Mouse (Mus musculus): ENCODE measurements around the gene Fut8. TPM values are rescaled to one million over a fixed set of nuclear protein-coding genes. Genes with fewer than 3 reads are reported as not detected.
A peak's percentile ranks its signal among the peaks of the same experiment; 100 is the strongest.

Gene Fut8
- polyA plus RNA-seq, 1 experiment from 2014 or later, result 19.6 TPM

- Histone ChIP-seq H3K4me2 (ENCODE audit: low read depth, low read length) (peak overlapping the region; percentile 96), H3K4me3 (ENCODE audit: low read length) (peak overlapping the region; percentile 95), H3K27me3 (ENCODE audit: control insufficient read depth, insufficient read depth, low read length) (no peaks in the 10 kb centered on the region), H3K9me3 (replicated peaks; ENCODE audit: control insufficient read depth, low read length) (no peaks in the 10 kb centered on the region), H3K9ac (ENCODE audit: low read length) (peak overlapping the region; percentile 96), H3K4me1 (ENCODE audit: control insufficient read depth, insufficient read depth, low read length) (peaks cover 3% of the 10 kb centered on the region; the same call in 1 of the 2 replicates), H3K36me3 (ENCODE audit: control insufficient read depth, insufficient read depth) (no peaks in the 10 kb centered on the region), H3K27ac (ENCODE audit: low read length) (peak overlapping the region; percentile 93)
- ATAC-seq (replicated peaks; ENCODE audit: extremely low read depth, insufficient read depth, low FRiP score), result peak; percentile 98
- WGBS, result under 1% methylated on average over 89 of the region's 120 CpGs
These were observed 835 bp downstream of the Fut8 start for GRCm38 (mm10) chr12:77238531-77239389.

GRCm38 (mm10) chr12:77239390-77240061 lies 1.6 kb downstream of the Fut8 start:
- under 1% methylated on average over 29 of the region's 29 CpGs for WGBS
- Histone ChIP-seq H3K4me2 (ENCODE audit: low read depth, low read length) (peak overlapping the region; percentile 96), H3K4me3 (ENCODE audit: low read length) (peak overlapping the region; percentile 95), H3K9me3 (replicated peaks; ENCODE audit: control insufficient read depth, low read length) (no peaks in the 10 kb centered on the region), H3K9ac (ENCODE audit: low read length) (peak overlapping the region; percentile 96), H3K4me1 (ENCODE audit: control insufficient read depth, insufficient read depth, low read length) (peaks cover 3% of the 10 kb centered on the region; the same call in 1 of the 2 replicates), H3K36me3 (ENCODE audit: control insufficient read depth, insufficient read depth) (no peaks in the 10 kb centered on the region), H3K27me3 (ENCODE audit: control insufficient read depth, insufficient read depth, low read length) (no peaks in the 10 kb centered on the region), H3K27ac (ENCODE audit: low read length) (peak overlapping the region; percentile 93)
- peak; percentile 1; the same call in 1 of the 2 replicates for ATAC-seq (replicated peaks; ENCODE audit: extremely low read depth, insufficient read depth, low FRiP score)

GRCm38 (mm10) chr12:77240372-77240771 lies 2.4 kb downstream of the Fut8 start:
- Histone ChIP-seq H3K9me3 (replicated peaks; ENCODE audit: control insufficient read depth, low read length) (no peaks in the 10 kb centered on the region), H3K4me3 (ENCODE audit: low read length) (peak overlapping the region; percentile 22; the same call in 1 of the 2 replicates), H3K4me1 (ENCODE audit: control insufficient read depth, insufficient read depth, low read length) (peaks cover 3% of the 10 kb centered on the region; the same call in 1 of the 2 replicates), H3K27me3 (ENCODE audit: control insufficient read depth, insufficient read depth, low read length) (no peaks in the 10 kb centered on the region), H3K27ac (ENCODE audit: low read length) (no peak overlapping the region), H3K9ac (ENCODE audit: low read length) (no peak overlapping the region), H3K4me2 (ENCODE audit: low read depth, low read length) (peak overlapping the region; percentile 37), H3K36me3 (ENCODE audit: control insufficient read depth, insufficient read depth) (no peaks in the 10 kb centered on the region)
- 45% methylated on average over 6 of the region's 6 CpGs for WGBS
- no peak for ATAC-seq (replicated peaks; ENCODE audit: extremely low read depth, insufficient read depth, low FRiP score)

- Histone ChIP-seq H3K4me2 (ENCODE audit: low read depth, low read length) (no peak overlapping the region), H3K9ac (ENCODE audit: low read length) (no peak overlapping the region), H3K4me1 (ENCODE audit: control insufficient read depth, insufficient read depth, low read length) (peaks cover 3% of the 10 kb centered on the region; the same call in 1 of the 2 replicates), H3K36me3 (ENCODE audit: control insufficient read depth, insufficient read depth) (no peaks in the 10 kb centered on the region), H3K4me3 (ENCODE audit: low read length) (no peak overlapping the region), H3K27me3 (ENCODE audit: control insufficient read depth, insufficient read depth, low read length) (no peaks in the 10 kb centered on the region), H3K9me3 (replicated peaks; ENCODE audit: control insufficient read depth, low read length) (no peaks in the 10 kb centered on the region), H3K27ac (ENCODE audit: low read length) (no peak overlapping the region)
- ATAC-seq (replicated peaks; ENCODE audit: extremely low read depth, insufficient read depth, low FRiP score), result no peak
- 63% methylated on average over 1 of the region's 1 CpGs for whole genome bisulfite sequencing
These were observed 2.9 kb downstream of the Fut8 start for GRCm38 (mm10) chr12:77240839-77241238.

GRCm38 (mm10) chr12:77262650-77263049 lies 24.7 kb downstream of the Fut8 start:
- Histone ChIP-seq H3K9me3 (replicated peaks; ENCODE audit: control insufficient read depth, low read length) (no peaks in the 10 kb centered on the region), H3K36me3 (ENCODE audit: control insufficient read depth, insufficient read depth) (no peaks in the 10 kb centered on the region), H3K4me2 (ENCODE audit: low read depth, low read length) (no peak overlapping the region), H3K4me1 (ENCODE audit: control insufficient read depth, insufficient read depth, low read length) (no peaks in the 10 kb centered on the region), H3K27me3 (ENCODE audit: control insufficient read depth, insufficient read depth, low read length) (no peaks in the 10 kb centered on the region), H3K9ac (ENCODE audit: low read length) (no peak overlapping the region), H3K4me3 (ENCODE audit: low read length) (no peak overlapping the region), H3K27ac (ENCODE audit: low read length) (no peak overlapping the region)
- no peak for ATAC-seq (replicated peaks; ENCODE audit: extremely low read depth, insufficient read depth, low FRiP score)

- Histone ChIP-seq H3K27ac (ENCODE audit: low read length) (no peak overlapping the region), H3K9me3 (replicated peaks; ENCODE audit: control insufficient read depth, low read length) (no peaks in the 10 kb centered on the region), H3K4me1 (ENCODE audit: control insufficient read depth, insufficient read depth, low read length) (no peaks in the 10 kb centered on the region), H3K4me2 (ENCODE audit: low read depth, low read length) (no peak overlapping the region), H3K27me3 (ENCODE audit: control insufficient read depth, insufficient read depth, low read length) (no peaks in the 10 kb centered on the region), H3K4me3 (ENCODE audit: low read length) (no peak overlapping the region), H3K9ac (ENCODE audit: low read length) (no peak overlapping the region), H3K36me3 (ENCODE audit: control insufficient read depth, insufficient read depth) (no peaks in the 10 kb centered on the region)
- WGBS, result 84% methylated on average over 2 of the region's 2 CpGs
- no peak for ATAC-seq (replicated peaks; ENCODE audit: extremely low read depth, insufficient read depth, low FRiP score)
These were observed 25.9 kb downstream of the Fut8 start for GRCm38 (mm10) chr12:77263816-77264215.

GRCm38 (mm10) chr12:77270694-77271093 lies 32.8 kb downstream of the Fut8 start:
- Histone ChIP-seq H3K9me3 (replicated peaks; ENCODE audit: control insufficient read depth, low read length) (no peaks in the 10 kb centered on the region), H3K4me1 (ENCODE audit: control insufficient read depth, insufficient read depth, low read length) (no peaks in the 10 kb centered on the region), H3K27ac (ENCODE audit: low read length) (no peak overlapping the region), H3K36me3 (ENCODE audit: control insufficient read depth, insufficient read depth) (no peaks in the 10 kb centered on the region), H3K27me3 (ENCODE audit: control insufficient read depth, insufficient read depth, low read length) (no peaks in the 10 kb centered on the region), H3K4me2 (ENCODE audit: low read depth, low read length) (no peak overlapping the region), H3K4me3 (ENCODE audit: low read length) (no peak overlapping the region), H3K9ac (ENCODE audit: low read length) (no peak overlapping the region)
- ATAC-seq (replicated peaks; ENCODE audit: extremely low read depth, insufficient read depth, low FRiP score), result no peak
- WGBS, result 85% methylated on average over 3 of the region's 3 CpGs

GRCm38 (mm10) chr12:77288507-77288906 lies 50.6 kb downstream of the Fut8 start:
- H3K4me1 ChIP-seq (ENCODE audit: control insufficient read depth, insufficient read depth, low read length), result peaks cover 4% of the 10 kb centered on the region; the same call in 1 of the 2 replicates
- no peak overlapping the region for H3K27ac ChIP-seq (ENCODE audit: low read length)
- H3K9ac ChIP-seq (ENCODE audit: low read length), result no peak overlapping the region
- no peaks in the 10 kb centered on the region for H3K27me3 ChIP-seq (ENCODE audit: control insufficient read depth, insufficient read depth, low read length)
- H3K4me3 ChIP-seq (ENCODE audit: low read length), result no peak overlapping the region
- H3K4me2 ChIP-seq (ENCODE audit: low read depth, low read length), result no peak overlapping the region
- 80% methylated on average over 2 of the region's 2 CpGs for WGBS
- no peak for ATAC-seq (replicated peaks; ENCODE audit: extremely low read depth, insufficient read depth, low FRiP score)
- no peaks in the 10 kb centered on the region for H3K9me3 ChIP-seq (replicated peaks; ENCODE audit: control insufficient read depth, low read length)
- H3K36me3 ChIP-seq (ENCODE audit: control insufficient read depth, insufficient read depth), result no peaks in the 10 kb centered on the region

- Histone ChIP-seq H3K9me3 (replicated peaks; ENCODE audit: control insufficient read depth, low read length) (no peaks in the 10 kb centered on the region), H3K4me2 (ENCODE audit: low read depth, low read length) (no peak overlapping the region), H3K36me3 (ENCODE audit: control insufficient read depth, insufficient read depth) (no peaks in the 10 kb centered on the region), H3K9ac (ENCODE audit: low read length) (no peak overlapping the region), H3K27me3 (ENCODE audit: control insufficient read depth, insufficient read depth, low read length) (no peaks in the 10 kb centered on the region), H3K27ac (ENCODE audit: low read length) (no peak overlapping the region), H3K4me3 (ENCODE audit: low read length) (no peak overlapping the region), H3K4me1 (ENCODE audit: control insufficient read depth, insufficient read depth, low read length) (peaks cover 4% of the 10 kb centered on the region; the same call in 1 of the 2 replicates)
- 83% methylated on average over 4 of the region's 4 CpGs for WGBS
- no peak for ATAC-seq (replicated peaks; ENCODE audit: extremely low read depth, insufficient read depth, low FRiP score)
These were observed 53.1 kb downstream of the Fut8 start for GRCm38 (mm10) chr12:77291017-77291416.

All from heart, embryonic 16.5 days (tissue).